Mouse (Mus musculus) T-cell, adult 2 months (primary cell): ENCODE measurements around the gene Npr3.
"Not testable (repeated sequence)": the region's sequence is repeated elsewhere in the genome, so short reads cannot be mapped to it uniquely, and the experiment has no call there.

Experiments
- DNase-seq: peaks from one replicate; pipeline ENCODE4 v3.0.0; 2022; ENCODE audit warnings: low spot score

Npr3 gene

DNA sequence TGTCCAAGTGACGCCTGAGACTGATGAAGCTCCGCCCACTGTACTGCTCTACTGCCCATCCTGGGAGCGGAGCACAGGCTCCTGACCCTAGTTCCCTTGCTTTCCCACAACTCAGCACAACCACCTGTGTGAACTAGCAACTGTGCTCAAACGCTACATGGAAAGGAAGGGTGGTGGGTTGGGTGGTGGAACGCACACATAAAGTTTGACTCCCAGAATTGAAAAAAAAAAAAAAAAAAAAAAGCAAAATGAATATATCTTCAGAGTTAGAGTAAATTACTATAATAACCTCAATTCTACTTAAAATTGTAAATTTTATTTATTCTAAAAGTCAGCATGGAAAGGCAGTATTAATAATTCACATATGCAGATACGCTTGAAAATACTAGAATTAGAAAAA is 25.3 kb downstream of the Npr3 start:
- DNase-seq: no peak

DNA sequence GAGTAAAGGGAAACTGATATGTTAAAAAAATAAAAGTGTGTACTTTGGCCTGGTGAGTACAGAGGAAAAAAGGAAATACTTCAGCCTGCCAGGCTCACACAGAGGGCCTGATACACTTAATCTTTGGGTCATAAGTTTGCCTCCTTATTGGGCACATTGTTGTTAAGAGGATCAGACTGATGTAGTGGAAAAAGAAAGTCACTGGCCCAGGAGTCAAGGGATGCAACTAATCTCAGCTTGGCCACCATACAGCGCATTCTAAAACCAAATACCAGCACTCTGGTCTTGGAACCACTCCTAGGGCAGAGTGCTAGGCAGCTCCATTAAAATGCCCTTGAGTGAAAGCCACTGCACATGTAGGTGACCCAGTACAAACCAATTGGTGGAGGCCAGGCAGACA is 28.8 kb downstream of the Npr3 start:
- no peak for DNase-seq

DNA sequence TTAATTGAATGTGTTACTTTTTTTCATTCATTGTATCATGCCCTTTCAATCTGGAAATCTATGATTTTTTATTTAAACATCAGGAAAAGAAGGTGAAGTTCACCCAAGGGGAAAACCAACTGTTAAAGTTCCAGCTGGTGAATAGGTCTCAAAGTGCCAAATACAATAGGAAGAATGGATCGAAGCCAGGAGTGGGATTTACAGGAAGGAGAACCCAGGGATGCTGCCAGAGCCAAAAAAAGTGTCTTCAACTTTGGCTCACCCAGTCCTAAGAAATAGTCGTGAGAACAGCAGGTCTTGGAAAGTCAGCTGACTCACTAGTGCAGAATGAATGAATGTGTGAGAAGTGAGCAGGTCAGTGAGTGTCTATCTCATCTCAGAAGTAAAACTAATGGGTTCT is 29.8 kb downstream of the Npr3 start:
- no peak for DNase-seq

DNA sequence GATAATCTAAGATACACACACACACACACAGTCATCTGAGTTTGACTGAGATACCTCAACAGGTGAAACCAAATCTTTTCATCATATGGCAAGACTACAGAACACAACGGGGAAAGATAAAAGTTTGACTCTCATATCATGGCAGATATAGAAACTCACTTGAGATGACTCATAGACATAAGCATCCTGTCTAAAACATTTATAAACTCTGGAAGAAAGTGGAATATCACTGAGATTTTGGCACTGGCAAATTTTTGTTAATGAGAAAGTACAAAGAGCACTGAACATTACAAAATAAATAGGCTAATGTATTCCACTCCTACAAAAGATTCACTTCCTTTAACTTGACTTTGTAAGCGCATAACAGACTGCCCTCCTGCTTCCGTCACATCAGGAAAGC is 40.2 kb downstream of the Npr3 start:
- no peak for DNase-seq

DNA sequence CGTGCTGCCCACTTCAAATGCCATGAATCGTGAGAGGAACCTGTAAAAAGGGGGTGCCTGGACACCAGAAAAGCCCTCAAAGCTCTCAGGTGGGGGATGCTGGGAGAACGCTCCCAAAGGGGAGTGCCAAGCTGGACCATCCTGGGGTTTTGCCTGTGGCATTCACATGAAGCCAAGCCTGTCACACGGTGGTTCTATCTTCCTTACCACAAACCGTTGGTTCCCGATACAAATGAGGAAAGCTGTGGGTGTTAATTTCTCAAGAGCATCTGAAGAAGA is 43.6 kb downstream of the Npr3 start:
- no peak for DNase-seq

DNA sequence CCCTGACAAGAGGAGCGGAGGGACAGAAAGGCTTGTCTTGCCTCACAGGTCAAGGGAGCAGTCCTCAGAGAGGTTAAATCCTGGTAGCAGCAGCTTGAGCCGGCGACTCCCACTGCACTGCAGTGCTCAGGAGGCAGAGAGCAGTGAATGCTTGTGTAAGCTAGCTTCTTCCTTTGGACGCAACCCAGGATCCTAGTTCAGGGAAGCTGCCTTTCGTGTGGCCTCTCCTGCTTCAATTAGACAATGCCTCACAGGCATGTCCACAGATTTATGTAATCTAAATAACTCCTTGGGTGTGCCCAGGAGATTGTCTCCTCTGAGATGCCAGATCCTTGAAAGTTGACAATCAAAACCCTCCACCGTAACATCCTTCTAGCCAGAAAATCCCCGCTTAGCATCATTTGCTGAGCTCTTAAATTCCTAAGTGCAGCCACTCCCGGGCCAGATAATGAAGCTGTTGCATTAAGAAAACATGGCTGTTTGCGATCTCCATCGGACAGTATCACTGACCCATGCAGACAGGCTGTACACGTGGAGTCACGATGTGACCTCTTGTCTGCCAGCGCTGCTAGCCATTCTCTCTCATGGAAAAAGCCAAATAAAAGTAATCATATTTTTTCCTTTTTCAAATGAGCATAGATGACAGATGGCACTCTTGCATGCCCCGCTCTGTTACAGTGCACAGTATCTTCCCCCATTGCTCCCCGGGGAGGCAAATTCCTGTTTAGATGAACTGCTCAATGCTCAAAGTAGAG is 44.1 kb downstream of the Npr3 start:
- DNase-seq: no peak

DNA sequence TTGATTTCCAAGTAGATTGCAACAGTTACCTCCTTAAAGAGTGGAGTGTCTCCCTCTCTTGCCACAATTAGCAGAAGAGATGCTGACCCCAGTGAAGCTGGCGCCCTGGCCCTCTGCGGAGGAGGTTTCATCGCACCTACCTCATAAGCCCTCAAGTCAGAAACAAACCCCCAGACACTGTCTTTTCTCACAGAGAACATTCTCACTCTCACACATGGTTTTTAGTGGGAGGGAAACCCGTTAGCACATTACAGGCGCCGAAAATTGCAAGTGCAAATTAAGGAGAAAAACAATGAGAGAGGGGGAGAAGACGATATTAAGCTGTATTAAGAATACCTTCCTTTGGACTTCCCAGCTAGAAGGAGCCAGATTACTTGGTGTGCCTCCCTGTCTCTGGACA is 44.8 kb downstream of the Npr3 start:
- no peak for DNase-seq

DNA sequence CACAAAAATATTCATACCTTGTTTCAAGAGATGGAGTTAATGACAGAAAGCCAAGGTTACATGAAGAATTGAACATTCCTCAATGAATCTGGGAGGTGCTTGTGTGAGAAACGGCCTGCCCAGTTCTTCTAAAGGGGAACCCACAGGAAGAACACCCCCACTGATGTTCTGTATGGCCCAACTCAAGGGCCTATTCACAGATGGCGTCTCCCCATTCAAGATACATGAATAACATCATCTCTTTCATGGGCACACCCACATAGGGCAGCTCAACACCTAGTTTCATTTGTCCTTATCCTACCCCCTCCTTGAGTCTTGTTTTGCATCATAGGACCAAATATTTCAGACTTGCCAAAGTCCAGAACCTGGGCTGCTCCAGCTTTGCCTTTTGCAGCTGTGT is 46.8 kb downstream of the Npr3 start:
- no peak for DNase-seq

DNA sequence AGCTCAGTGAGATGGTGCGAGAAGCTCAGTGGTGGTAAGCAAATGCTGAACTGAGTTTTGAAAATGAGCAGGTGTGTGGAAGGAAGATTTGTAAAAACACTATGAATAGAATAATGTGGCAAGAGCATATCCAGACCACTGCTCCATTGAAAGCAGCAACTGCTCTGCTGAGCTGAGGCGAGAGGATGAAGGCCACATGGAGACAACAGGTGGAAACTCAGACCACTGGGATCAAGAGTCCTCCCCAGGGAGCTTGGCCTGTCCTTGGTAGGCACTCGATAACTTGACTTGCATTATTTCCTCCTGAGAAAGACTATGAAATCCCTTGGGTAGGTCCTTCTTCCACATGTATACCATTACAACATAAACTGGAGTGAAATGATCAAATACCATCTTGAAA is 47.3 kb downstream of the Npr3 start:
- DNase-seq: no peak

DNA sequence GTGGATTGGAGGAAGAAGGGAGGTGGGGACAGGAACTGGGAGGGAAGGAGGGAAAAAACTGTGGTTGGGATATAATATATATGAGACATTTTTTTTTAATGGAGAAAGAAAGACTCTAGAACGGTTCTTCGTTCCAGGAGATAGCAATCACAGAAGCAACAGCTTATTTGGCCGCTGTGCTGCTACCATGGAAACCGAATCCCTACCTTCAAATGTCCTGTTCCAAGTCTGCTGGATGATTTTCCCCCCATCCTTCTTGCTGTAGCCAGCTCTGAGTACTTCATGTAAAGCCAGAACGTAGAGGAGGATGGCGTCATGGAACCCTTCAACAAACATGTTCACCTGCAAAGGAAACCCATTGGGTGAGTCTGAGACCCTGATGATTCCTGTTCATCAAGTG is 48.7 kb downstream of the Npr3 start:
- no peak for DNase-seq

DNA sequence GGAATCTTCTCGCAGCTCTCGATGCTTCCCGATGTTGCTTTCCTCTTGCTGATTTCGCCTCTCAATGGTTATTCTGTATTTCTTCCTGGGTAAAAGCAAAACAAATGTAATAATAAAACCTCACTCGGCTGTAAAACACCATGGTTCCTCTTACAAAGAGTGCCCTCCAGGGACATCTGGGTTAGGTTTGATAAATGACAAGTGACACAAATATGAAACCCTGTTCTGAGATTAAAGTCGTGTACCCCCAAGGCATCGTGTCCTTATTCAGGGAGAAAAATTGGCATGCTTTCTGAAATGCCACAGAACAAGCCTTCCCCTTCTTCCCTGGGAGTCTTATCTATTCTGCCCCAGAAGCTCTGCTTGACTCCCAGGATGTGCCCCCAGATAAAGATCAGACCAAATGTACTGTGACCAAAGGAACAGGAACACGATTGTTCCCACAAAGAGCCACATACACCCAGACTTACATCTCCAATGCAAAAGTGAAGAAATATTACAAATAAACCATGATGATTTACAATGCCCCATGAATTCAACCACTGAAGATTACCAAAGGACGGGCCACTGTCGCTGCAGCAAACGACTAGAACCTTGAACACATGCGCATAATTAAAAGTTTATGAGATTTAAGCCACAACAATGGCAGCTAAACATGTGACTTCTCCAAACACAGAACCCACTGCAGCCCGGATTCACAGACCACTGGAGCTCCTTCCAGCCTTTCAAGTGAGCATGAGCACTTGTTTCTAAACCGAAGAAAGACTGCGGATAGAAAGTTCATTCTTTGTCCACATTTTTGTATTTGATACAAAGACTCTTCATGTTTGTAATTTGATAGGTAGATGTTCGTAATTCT is 61.7 kb downstream of the Npr3 start:
- DNase-seq: no peak

DNA sequence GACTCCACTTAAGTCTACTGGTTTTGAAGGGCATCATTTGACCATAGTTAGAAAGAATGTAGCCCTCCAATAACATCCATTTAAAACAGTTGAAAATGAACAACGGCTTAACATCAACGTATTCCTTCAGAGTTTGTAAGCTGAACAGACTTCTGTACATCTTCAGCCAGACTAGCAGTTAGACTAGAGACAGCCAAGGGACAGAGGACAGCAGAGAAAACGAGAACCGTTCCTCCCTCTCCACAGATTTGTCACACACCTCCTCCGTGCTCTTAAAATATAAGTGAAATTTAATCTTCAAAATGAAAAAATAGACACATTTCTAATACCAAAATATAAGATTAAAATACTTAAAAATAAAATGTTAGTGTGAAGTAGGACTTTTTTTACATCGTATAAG is 63.0 kb downstream of the Npr3 start:
- no peak for DNase-seq

DNA sequence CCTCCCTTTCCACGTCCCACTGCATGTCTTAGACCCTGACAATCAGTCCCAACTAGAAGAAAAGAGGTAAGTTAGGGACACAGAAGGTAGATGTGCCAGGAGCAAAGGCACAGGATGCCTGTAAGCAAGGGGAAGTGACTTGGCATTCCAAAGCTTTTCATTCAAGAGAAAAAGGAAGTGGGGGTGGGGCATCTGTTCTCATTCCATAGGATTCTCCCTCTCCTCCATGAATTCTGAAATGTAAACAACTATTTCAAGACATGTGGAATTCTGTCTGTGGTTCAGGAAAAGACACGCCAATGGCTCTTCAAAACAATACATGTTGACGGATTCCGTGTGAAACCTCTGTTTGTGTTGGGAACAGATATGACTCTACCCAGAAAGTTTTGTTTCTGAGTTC is 65.3 kb downstream of the Npr3 start:
- DNase-seq: no peak

DNA sequence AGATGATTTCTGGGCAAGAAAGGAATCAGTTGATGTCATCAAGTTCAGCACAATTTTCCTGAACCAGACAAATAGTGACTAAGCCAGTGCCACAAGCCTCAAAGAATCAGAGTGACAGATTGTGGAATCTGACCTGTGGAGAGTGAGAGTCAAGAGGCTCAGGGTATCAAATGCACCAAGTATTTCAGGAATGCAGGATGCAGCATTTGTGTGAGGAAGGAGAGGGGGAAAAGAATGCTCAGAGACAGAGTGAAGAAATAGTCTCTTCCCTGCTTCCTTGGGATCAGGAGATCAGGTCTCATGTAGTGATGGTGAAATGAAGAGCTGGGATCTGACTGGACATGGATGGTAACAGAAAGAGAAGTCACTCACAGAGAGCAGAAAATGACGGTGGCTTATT is 71.2 kb downstream of the Npr3 start:
- no peak for DNase-seq

DNA sequence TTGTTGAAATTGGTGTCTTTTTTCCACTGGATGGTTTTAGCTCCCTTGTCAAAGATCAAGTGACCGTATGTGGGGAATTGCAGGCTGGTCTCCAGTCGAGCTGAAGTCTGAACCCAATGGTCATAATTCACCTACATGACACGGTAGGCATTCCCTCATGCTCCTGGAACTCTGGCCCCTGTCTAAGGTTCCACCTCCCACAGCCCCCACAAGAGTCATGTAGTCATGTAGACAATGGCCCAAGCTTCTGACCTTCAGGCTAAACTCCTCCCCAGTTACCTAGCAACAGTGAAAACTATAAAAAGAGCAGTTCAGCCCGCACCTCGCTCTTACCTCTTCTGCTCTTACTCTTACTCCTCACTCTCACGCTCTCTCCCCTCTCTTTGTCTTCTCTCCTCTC is 84.7 kb downstream of the Npr3 start:
- not testable (repeated sequence) for DNase-seq

DNA sequence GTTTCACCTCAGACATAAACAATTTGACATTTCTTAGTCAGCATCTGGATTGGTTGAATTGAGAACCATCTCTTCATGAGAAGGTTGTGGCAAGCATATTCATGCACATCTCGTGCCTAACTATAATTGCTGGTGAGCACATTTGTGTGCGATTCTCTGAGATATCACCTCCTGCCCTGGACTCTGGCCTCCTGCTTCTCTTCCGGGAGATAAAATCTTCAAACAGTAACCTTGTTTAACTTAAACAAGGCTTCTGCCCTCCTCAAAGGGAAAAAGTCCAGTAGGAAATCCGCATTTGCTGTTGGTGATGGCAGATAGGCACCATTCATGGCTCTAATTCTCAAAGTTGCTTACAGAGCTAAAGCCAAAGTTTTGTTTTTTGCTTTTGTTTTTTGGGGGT is 91.5 kb downstream of the Npr3 start:
- no peak for DNase-seq

DNA sequence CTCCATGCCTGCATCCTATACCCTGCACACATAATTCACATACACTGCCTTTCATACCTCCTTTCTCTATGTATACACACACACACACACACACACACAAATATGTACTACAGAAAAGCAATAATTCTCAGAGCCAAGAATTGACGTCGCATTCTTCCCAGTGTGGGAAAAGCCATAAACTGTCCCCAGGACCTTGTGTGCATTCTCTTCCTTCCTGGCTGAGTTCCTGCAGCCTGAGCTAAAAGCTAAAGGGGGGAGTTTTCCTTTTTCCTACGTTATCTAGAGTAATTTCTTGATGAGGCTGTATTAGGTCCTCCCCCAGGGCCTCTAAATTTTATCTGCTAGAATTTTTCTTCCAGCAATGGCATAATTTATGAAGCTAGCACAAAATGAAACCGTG is 103.5 kb downstream of the Npr3 start:
- no peak for DNase-seq

DNA sequence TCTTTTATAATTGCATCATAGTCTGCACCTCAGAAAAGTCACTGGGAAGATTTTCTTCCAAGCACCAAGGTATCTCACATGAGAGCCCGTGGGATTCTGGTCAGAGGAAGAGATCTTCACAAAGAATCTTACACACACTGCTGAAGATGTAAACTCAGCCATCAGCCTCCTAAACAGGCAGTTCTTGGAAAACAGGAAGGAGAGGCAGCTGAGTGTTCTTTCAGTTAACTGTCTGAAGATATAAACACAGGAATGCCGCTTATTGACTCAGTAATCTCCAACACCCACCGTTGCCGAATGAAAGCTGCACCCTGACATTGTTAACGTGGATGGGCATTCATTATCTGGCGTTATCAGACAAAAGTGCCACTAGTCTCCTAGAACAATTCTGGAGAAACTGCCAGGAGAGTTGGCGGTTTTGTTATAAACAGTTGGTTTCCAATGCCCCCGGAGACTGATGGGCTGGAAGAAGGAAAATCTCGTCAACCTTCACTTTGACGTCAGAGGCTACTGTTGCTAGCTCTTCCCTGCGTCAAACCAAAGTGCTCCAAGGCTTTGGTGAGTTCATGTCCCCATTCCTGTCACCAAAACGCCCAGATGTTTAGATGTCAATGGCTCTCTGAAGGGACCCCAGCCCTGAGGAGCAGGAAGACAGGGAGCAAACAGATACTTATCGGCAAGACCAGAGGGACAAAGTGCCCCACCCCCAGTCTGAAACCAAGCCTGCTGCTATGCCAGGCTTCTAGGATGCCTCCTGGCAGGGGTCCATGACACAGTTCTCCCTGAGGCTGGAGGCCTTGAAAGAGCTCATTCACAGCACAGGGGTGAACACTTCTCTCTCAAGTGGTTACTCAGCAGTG is 105.0 kb downstream of the Npr3 start:
- no peak for DNase-seq

DNA sequence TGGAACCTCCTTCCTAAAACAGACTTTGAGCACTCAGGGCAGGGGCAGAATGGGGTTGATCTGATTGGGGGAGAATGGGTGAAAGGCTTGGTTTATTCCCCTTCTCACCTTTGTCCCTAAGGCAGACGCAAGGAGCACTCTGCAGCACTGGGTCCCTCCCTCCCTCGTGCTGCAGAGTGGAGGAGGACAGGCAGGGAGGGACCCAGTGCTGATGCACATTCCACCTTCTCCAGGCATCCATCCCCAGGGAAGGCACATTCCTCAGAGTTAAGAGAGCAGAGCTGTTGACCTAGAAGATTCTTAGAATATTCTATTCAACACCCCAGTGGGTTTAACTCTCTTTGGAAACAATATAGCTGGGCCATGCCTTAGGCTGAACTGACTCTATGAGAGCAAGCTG is 112.5 kb downstream of the Npr3 start:
- no peak for DNase-seq
